Mouse (Mus musculus) frontal cortex, postnatal 14 days (tissue): Measurements from ENCODE around the gene Icam2.
A peak's percentile ranks its signal among the peaks of the same experiment; 100 is the strongest.
"Not testable (repeated sequence)": the region's sequence is repeated elsewhere in the genome, so short reads cannot be mapped to it uniquely, and the experiment has no call there.

Experiments
- DNase-seq, 2 experiments: peaks; one replicate each; pipeline ENCODE4 v3.0.0; 2022; ENCODE audit warnings: low spot score in 2 of 2

Icam2 gene

GRCm38 (mm10) chr11:106387791-106388216 lies at the start of gene Icam2:
Gene Icam2 (minus strand): TSS chr11:106388075.
- no peak for DNase-seq

GRCm38 (mm10) chr11:106437543-106437942 lies 49.7 kb upstream of the Icam2 start:
- DNase-seq: no peak

GRCm38 (mm10) chr11:106437039-106437438 lies 49.2 kb upstream of the Icam2 start:
- no peak for DNase-seq

GRCm38 (mm10) chr11:106430392-106430791 lies 42.5 kb upstream of the Icam2 start:
- DNase-seq: no peak

GRCm38 (mm10) chr11:106429689-106430088 lies 41.8 kb upstream of the Icam2 start:
- DNase-seq: no peak

DNA sequence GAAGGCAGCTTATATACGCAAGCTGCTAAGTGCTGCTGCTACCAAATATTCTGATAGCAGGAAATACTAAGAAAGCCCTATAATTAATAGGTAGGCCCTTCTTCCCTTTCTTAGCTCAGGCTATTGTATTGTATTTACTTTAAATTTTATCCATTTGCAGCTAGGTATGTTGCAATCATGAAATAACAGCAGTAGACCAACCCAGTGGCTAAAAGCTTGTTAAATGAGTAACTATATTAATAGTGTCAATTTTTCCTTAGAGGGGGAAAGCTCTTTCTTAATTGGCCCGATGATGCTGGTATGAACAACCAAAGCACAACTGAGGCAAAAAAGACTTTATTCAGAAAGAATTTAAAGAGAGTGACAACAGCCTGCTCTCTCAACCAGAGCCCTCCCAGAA lies 40.7 kb upstream of the Icam2 start:
- DNase-seq: no peak

DNA sequence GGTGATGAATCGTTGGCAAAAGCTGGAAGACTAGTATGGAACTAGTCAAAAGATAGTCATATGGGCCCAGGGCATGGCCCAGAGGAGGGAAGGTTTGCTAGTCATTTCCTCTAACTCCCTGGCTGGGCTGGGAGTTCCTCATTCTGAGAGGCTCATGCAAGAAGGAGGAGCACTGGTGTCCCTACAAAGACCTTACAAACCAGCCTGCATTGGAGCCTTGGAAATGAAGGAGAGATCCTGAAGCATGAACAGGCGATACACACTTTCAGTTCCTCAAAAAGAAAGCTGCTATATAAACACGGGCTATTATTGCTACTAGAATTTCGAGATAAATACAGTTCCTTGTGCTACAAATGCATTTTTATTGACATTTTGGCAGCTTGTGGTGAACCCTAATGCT lies 40.2 kb upstream of the Icam2 start:
- no peak for DNase-seq

GRCm38 (mm10) chr11:106426447-106426846 lies 38.6 kb upstream of the Icam2 start:
- no peak for DNase-seq

DNA sequence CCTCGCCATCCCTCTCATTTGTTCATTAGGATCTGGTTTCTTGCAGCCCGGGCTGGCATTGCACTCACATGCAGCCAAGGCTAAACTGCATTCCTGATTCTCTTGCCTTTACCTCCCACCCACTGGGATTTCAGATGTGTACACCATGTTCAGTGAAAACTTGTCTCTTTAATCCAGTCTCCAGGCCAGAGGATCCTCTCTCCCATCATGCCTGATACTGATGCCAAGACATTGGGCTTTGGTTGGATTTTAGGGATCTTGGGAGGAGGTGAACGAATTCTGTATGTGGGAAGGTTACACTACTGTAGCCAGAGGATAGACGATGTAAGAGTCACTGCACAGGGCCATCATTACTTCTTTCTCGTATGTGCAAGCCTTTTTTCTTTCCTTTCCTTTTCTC lies 37.3 kb upstream of the Icam2 start:
- no peak for DNase-seq

GRCm38 (mm10) chr11:106419262-106420102 lies 31.6 kb upstream of the Icam2 start:
- no peak for DNase-seq

- DNase-seq: peak; percentile 59 to 81
Measured at GRCm38 (mm10) chr11:106418622-106419196, 30.8 kb upstream of the Icam2 start.

DNA sequence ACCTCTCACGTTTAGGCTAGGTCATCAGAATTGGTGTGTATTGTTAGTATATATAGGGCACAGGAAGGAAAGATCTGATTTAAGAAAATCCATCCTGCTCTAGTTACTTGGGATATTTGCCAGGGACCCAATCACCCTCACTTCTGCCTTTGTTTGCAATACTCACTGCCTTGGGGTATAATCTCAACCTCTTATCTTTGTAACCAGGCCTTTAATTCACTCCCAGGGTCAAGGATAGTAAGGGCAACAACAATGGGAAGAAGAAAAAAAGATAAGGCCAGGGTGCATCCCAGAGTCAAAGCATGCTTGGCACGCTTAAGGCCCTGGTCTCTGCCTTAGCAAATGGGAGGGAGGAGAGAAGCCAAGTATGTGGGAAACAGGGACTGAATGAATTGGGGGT lies 30.0 kb upstream of the Icam2 start:
- DNase-seq: no peak

- DNase-seq: no peak
Measured at GRCm38 (mm10) chr11:106416331-106416730, 28.5 kb upstream of the Icam2 start.

GRCm38 (mm10) chr11:106412641-106413360 lies 24.9 kb upstream of the Icam2 start:
- DNase-seq: no peak

DNA sequence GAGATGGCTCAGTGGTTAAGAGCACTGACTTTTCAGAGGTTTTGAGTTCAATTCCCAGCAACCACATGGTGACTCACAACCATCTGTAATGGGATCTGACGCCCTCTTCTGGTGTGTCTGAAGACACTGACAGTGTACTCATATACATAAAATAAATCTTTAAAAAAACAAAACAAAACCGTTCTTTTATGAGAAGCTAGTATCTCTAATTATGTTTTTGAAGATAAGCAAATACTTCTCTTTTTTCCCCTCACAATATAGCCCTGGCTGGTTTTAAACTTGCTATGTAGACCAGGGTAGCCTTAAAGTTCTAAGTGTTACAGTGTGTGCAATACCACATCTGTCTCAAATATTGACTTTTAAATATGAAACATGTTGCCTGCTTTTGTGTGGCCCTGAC lies 23.3 kb upstream of the Icam2 start:
- no peak for DNase-seq

GRCm38 (mm10) chr11:106410507-106410906 lies 22.6 kb upstream of the Icam2 start:
- no peak for DNase-seq

DNA sequence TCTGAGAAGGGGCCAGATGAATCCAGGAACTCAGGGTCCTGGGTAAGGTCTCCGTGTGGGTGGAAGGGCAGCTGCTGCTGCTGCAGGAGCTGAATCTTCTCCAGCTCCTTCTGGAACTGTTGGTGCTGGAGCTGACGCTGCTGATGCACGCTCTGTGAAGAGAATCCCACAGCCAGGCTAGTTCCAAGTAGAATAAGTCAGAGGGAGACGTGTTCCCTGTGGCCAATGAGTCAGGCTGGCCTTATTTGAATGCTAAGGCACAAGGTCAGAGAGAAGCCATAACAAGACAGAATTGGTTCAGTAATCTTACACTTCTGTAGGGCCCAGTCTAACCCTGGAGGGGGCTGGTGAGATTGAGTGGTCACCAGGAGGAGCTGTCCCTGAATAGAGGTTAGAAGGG lies 22.1 kb upstream of the Icam2 start:
- no peak for DNase-seq

DNA sequence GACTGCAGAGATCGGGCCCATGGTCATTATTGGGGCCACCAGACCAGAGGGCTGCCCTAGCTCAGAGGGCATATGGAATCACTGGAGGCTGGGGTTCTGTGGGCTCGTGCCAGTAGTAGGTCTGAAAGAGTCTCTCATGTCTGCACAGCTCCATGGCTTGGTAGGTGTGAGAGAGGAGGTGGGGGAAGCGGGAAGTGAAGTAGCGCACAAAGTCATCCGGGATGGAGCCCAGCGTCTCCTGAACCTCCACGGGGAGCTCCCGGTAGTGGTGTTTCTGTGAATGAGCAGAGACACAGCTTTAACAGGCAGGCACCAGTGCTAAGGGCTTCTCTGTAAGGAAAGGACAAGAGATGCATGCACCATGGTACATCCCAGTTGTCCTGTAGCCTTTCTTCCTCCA lies 10.6 kb upstream of the Icam2 start:
- no peak for DNase-seq

DNA sequence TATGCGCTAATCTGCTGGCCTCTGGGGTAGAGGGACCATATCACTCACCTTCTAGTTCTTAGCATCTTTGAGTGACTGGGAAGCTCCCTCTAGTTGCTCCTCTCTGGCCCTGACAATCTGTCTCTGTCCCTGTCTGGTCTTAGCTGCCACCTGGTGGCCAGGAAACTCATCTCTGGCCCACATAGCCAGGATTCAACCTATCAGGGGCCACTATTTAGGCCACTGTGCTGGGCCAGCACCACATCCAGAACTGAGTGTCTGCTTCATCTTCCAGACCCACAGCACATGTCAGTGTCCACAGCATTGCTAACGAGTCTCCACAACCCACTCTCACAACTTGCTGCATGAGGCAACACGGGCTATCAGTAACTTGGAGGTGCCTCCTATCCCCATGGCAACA lies 9.8 kb upstream of the Icam2 start:
- no peak for DNase-seq

DNA sequence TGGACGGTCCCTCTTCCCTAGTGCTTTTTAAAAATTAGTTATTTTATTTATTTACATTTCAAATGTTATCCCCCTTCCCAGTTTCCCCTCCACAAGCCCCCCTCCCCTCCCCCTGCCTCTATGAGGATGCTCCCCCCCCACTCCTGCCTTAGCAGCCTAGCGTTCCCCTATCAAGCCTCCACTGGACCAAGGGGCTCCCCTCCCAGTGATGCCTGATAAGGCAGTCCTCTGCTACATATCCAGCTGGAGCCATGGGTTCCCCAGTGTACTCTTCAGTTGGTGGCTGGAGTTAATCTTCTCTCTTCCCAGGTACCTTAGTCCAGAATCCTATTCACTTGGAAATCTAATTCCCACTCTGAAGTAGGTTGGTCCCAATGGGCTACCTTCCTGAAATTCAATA lies 6.2 kb upstream of the Icam2 start:
- DNase-seq: not testable (repeated sequence)

- DNase-seq: no peak
Measured at GRCm38 (mm10) chr11:106393331-106393616, 5.4 kb upstream of the Icam2 start.

- DNase-seq: no peak
Measured at GRCm38 (mm10) chr11:106392597-106393330, 4.9 kb upstream of the Icam2 start.
